Comparison of ENCODE assay signal across 8 mouse cellular contexts in the genomic region with DNA sequence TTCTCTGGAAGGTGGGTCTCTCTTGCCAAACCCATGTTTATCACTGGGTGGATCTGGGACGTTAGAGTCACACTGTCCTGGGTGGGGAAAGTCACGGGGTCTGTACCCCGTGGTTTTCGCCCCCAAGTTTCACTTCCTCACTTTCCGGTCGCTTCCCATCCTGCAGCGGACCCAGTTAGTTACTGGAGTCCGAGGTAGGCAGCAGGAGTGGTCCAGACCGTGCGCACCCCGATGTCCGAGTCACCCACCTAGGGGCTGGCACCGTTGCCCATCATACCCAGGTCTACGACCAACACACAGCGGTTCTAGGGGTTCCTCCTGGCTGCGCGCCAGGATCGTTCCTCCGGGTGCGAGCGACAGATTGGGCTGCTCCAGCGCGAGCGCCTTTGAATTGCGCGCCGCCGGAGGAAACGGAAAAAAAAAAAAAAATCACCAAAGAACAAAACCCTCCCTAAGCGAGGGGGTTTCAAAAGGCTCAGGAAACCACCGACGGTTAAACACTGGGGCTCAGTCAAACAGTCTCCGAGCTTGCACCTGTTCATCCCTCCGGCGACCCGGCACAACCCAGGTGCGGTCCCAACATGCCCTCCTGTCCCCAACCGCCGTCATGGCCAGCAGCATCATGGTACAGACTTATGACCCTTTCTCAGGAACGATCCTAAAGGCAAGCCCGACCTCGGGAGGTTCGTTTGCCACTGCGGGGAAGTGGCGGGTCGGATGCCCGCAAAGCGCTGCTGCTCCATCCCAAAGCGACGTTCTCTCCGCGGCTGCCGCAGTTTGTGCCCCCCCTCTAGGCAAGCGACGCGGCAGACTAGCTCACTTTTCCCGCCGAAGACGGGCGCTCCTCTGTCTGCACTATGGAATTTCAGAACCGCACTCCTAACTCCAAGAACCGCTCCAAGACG. TPM values are rescaled to one million over a fixed set of nuclear protein-coding genes. Genes with fewer than 3 reads are reported as not detected.
A peak's percentile ranks its signal among the peaks of the same experiment; 100 is the strongest.
DNase-seq lines count a peak whose midpoint lies in the region; ATAC-seq and TF ChIP-seq lines count a peak whose summit lies in the region.

No protein-coding gene starts in this region.

- peak; percentile 38 for DNase-seq in layer of hippocampus, adult 11-12 months (ENCODE audit: low spot score)
- no peak for DNase-seq in layer of hippocampus, adult 8-10 months (ENCODE audit: low spot score in 2 of 2)
- peak; percentile 82 for DNase-seq in brain, embryonic 14.5 days (ENCODE audit: low read depth)
- peak; percentile 47 for DNase-seq in gastrocnemius, postnatal 14 days
- peak; percentile 77 for DNase-seq in hindbrain, postnatal 0 days (ENCODE audit: low spot score)
- peak; percentile 71 to 91 for DNase-seq in natural killer cell, adult 2 months (ENCODE audit: low spot score in 2 of 2)
- peak; percentile 23 for DNase-seq in testis, postnatal 14 days (ENCODE audit: low spot score)

- peak overlapping the region; percentile 93 for H3K4me2 ChIP-seq in hindbrain, postnatal 0 days (ENCODE audit: low read depth, low read length)
- H3K4me2 ChIP-seq in liver, embryonic 16.5 days (ENCODE audit: low read depth, low read length): peak overlapping the region; percentile 75

- TF ChIP-seq CTCF in brain, embryonic 14.5 days (IDR thresholded peaks at IDR 0.05; ENCODE audit: borderline replicate concordance, extremely low read depth, insufficient read depth, insufficient read length): no peak
- TF ChIP-seq CTCF in hindbrain, postnatal 0 days (IDR thresholded peaks at IDR 0.05; ENCODE audit: low read depth): no peak

- no peaks in the 10 kb centered on the region for H3K9me3 ChIP-seq in hindbrain, postnatal 0 days (ENCODE audit: low read length)
- H3K9me3 ChIP-seq in liver, embryonic 16.5 days (replicated peaks; ENCODE audit: control insufficient read depth, low read length): no peaks in the 10 kb centered on the region

- under 1% methylated on average over 63 of the region's 63 CpGs for WGBS in hindbrain, postnatal 0 days
- WGBS in liver, embryonic 16.5 days (ENCODE audit: insufficient replicate concordance): under 1% methylated on average over 63 of the region's 63 CpGs

- ATAC-seq in hindbrain, postnatal 0 days: no peak
- peak; percentile 14 for ATAC-seq in liver, embryonic 16.5 days (ENCODE audit: low read depth)

- no peaks in the 10 kb centered on the region for H3K36me3 ChIP-seq in hindbrain, postnatal 0 days (ENCODE audit: insufficient read depth, low read length)
- H3K36me3 ChIP-seq in liver, embryonic 16.5 days (ENCODE audit: control insufficient read depth, insufficient read depth): no peaks in the 10 kb centered on the region

- H3K27me3 ChIP-seq in hindbrain, postnatal 0 days (ENCODE audit: insufficient read depth, low read length): no peaks in the 10 kb centered on the region
- H3K27me3 ChIP-seq in liver, embryonic 16.5 days (ENCODE audit: control insufficient read depth, insufficient read depth, low read depth, low read length): peaks cover 63% of the 10 kb centered on the region

- peak overlapping the region; percentile 69 for H3K9ac ChIP-seq in hindbrain, postnatal 0 days (replicated peaks; ENCODE audit: low read length)
- peak overlapping the region; percentile 45 for H3K9ac ChIP-seq in liver, embryonic 16.5 days (ENCODE audit: low read depth, low read length)

- intact Hi-C loops in gastrocnemius, postnatal 14 days (cut with DNase I; ENCODE audit: low total_unique reads): loop anchor here (5.0 kb wide), 1 partner anchor 231 kb away; no protein-coding TSS in a partner anchor

- H3K27ac ChIP-seq in hindbrain, postnatal 0 days: peak overlapping the region; percentile 70
- H3K27ac ChIP-seq in liver, embryonic 16.5 days (ENCODE audit: low read length): peak overlapping the region; percentile 69

- peak overlapping the region; percentile 67 for H3K4me3 ChIP-seq in hindbrain, postnatal 0 days (ENCODE audit: low read length)
- H3K4me3 ChIP-seq in liver, embryonic 16.5 days (ENCODE audit: low read depth, low read length): peak overlapping the region; percentile 61

- peaks cover 18% of the 10 kb centered on the region; the same call in 1 of the 2 replicates for H3K4me1 ChIP-seq in hindbrain, postnatal 0 days (ENCODE audit: insufficient read depth, low read length)
- H3K4me1 ChIP-seq in liver, embryonic 16.5 days (ENCODE audit: control insufficient read depth, low read depth, low read length): peaks cover 3% of the 10 kb centered on the region

- no peak for TF ChIP-seq POLR2A in brain, embryonic 14.5 days (IDR thresholded peaks at IDR 0.05; ENCODE audit: borderline replicate concordance, extremely low read depth, insufficient read depth, insufficient read length, poor library complexity, severe bottlenecking)

RNA-seq across cellular contexts. Expression of a gene that starts 1.0 kb away (rescaled TPM):
- total RNA-seq in layer of hippocampus, adult 8-10 months (2022): 1 to 10 TPM; 2.8 to 6.0 (median 5.6) TPM
- 96.9 and 115 TPM in 2 replicates for polyA plus RNA-seq in brain, embryonic 14.5 days (2012; rRNA removed)
- 10 to 100 TPM; 15.7 to 17.1 TPM for total RNA-seq in gastrocnemius, postnatal 14 days (2021)
- total RNA-seq in hindbrain, postnatal 0 days (2014; rRNA removed): 76.1 and 95.8 TPM in 2 replicates
- polyA plus RNA-seq in hindbrain, postnatal 0 days (2015; fragmentation: Nextera tagmentation; extraction: Ambion mirVana): 5.1 and 5.2 TPM in 2 replicates
- polyA plus RNA-seq in liver, embryonic 16.5 days (2015; fragmentation: Nextera tagmentation; extraction: Ambion mirVana): 2.5 TPM in 2 replicates

Comparison
In these comparisons a context has a peak if more than half of its experiments do, and no peak if none do; other contexts are left out.
1. DNase-seq: peak in layer of hippocampus, adult 11-12 months (single experiment), brain, embryonic 14.5 days (single experiment), gastrocnemius, postnatal 14 days (single experiment), hindbrain, postnatal 0 days (single experiment), natural killer cell, adult 2 months (2 of 2) and testis, postnatal 14 days (single experiment); none in layer of hippocampus, adult 8-10 months (0 of 2).